Mouse (Mus musculus) kidney, adult 2 months (tissue): ENCODE data around the gene Six2. TPM values are rescaled to one million over a fixed set of nuclear protein-coding genes. Genes with fewer than 3 reads are reported as not detected.
"Not testable (repeated sequence)": the region's sequence is repeated elsewhere in the genome, so short reads cannot be mapped to it uniquely, and the experiment has no call there.

Source experiments
- DNase-seq: peaks from one replicate; pipeline ENCODE4 v3.0.0; 2021
- H3K27ac ChIP-seq: fragments of 200-500 bp; 2 replicates; pipeline ENCODE4 v1.5.1; 2012; ENCODE audit warnings: low read depth, low read length, control low read depth, inconsistent platforms; ENCODE audit not compliant: insufficient read depth
- H3K27me3 ChIP-seq: fragments of 200-500 bp; replicated peaks from 2 replicates; pipeline ENCODE4 v1.6.1; 2012; ENCODE audit warnings: mild to moderate bottlenecking, moderate library complexity, low read length, inconsistent platforms; ENCODE audit not compliant: control insufficient read depth, insufficient read depth
- H3K36me3 ChIP-seq: fragments of 200-500 bp; 2 replicates; pipeline ENCODE4 v1.6.1; 2012; ENCODE audit warnings: mild to moderate bottlenecking, moderate library complexity, low read length, inconsistent platforms; ENCODE audit not compliant: control insufficient read depth, insufficient read depth
- H3K4me1 ChIP-seq: fragments of 200-500 bp; 2 replicates; pipeline ENCODE4 v1.6.1; 2011; ENCODE audit warnings: low read length; ENCODE audit not compliant: control insufficient read depth, insufficient read depth
- H3K4me3 ChIP-seq: fragments of 200-500 bp; 2 replicates; pipeline ENCODE4 v1.5.1; 2011; ENCODE audit warnings: mild to moderate bottlenecking, low read depth, low read length, control low read depth; ENCODE audit not compliant: insufficient read depth
- CTCF ChIP-seq: fragments of 200-500 bp; conservative IDR thresholded peaks from 2 replicates; pipeline ENCODE4 v1.5.1; 2011; ENCODE audit warnings: low read depth, mild to moderate bottlenecking, control low read depth, low read length, moderate library complexity, mixed read lengths; ENCODE audit not compliant: insufficient read depth, insufficient read length
- POLR2A ChIP-seq: fragments of 200-500 bp; IDR thresholded peaks from one replicate; pipeline ENCODE4 v1.6.1; 2011; ENCODE audit warnings: low read depth, low read length, control low read depth
- WGBS: fragments of 180-500 bp; shearing (Covaris S2); methylation state at CpG from one replicate; pipeline ENCODE4 v1.1.7; 2018; 5-methylcytosine and 5-hydroxymethylcytosine counted together
- polyA plus RNA-seq: library from polyadenylated mRNA; depleted of rRNA; stranded (reverse); fragments of >200 nt; gene quantifications from 2 replicates; pipeline ENCODE4 v1.2.3, GENCODE M21; 2012

The Six2 gene
- polyA plus RNA-seq, 1 experiment: 0.11 TPM

DNA sequence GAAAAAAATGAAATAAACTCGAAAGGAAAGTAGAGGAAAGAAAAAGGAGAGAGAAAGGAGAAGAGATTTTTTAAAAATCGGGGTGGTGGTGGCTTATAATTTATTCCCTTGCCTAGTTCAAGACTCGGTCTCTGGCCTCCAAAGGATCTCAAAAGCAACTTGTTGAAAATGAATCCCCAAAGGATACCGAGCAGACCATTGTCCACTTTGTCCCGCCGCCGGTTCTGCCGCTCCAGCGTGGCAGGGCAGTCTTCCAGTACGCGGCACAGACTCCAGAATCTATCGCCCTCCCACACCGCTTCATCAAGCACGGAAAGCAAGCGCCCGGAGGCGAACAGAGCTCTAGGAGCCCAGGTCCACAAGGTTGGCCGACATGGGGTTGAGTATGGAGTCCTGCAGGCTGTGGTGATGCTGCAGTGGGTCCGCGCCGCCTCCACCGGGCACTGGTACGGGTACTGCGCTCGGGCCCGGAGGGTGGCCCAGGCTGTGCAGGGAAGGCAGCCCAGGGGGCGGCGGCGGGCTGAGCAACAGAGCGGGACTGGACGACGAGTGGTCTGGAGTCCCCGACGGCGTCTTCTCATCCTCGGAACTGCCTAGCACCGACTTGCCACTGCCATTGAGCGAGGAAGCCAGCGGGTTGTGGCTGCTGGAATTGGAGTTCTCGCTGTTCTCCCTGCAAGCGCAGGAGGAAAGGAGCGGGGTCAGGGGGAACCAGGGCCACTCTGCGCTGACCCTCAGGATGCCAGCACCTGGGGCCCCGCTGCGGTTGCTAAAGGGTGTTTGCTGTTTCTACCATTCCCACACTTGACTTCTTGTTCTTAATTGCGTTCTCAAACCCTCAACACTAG lies 3.0 kb downstream of the Six2 start:
- 4% methylated on average over 46 of the region's 46 CpGs for WGBS
- no peak overlapping the region for H3K27ac ChIP-seq
- H3K4me1 ChIP-seq: peaks cover 5% of the 10 kb centered on the region; the same call in 1 of the 2 replicates
- no peak overlapping the region for H3K4me3 ChIP-seq
- peaks cover 9% of the 10 kb centered on the region for H3K27me3 ChIP-seq
- H3K36me3 ChIP-seq: no peaks in the 10 kb centered on the region
- no peak for DNase-seq
- TF ChIP-seq CTCF (no peak), POLR2A (no peak)

DNA sequence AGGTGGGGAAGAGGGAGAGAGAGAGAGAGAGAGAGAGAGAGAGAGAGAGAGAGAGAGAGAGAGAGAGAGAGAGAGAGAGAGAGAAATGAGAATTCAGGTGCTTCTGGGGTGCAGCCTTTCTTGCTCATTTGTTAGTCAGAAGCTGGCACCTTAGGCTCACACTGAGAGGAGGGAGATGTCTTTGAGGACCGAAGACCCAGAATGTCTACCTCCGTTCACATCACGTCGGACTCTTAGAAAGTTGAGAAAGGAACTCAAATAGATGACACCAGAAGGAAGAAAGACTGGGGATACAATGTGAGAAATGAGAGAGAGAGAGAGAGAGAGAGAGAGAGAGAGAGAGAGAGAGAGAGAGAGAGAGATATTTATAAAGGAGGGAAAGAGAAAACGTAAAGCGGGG lies 3.6 kb downstream of the Six2 start:
- H3K4me3 ChIP-seq, H3K4me1 ChIP-seq, DNase-seq, H3K27ac ChIP-seq, H3K36me3 ChIP-seq, H3K27me3 ChIP-seq: not testable (repeated sequence)
- 3% methylated on average over 6 of the region's 6 CpGs for WGBS

DNA sequence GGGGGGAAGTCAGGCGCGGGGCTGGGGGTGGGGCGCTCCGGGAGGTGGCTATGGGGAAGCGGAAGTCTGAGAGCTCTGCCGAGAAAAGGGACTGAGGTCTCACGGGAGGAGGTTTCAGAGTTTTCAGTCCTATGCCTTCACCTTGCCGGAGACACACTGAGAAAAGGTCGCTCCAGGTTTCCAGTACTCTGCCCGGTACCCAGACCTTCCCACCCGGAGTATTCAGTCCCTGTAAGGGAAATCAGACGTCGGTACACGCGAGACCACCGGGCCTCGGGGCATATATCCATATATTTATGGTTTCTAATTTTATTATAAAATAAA lies 4.1 kb downstream of the Six2 start:
- H3K4me3 ChIP-seq: no peak overlapping the region
- no peaks in the 10 kb centered on the region for H3K36me3 ChIP-seq
- WGBS: 2% methylated on average over 17 of the region's 17 CpGs
- H3K27ac ChIP-seq: no peak overlapping the region
- H3K4me1 ChIP-seq: peaks cover 5% of the 10 kb centered on the region; the same call in 1 of the 2 replicates
- TF ChIP-seq POLR2A (no peak), CTCF (no peak)
- peaks cover 9% of the 10 kb centered on the region for H3K27me3 ChIP-seq
- DNase-seq: no peak

DNA sequence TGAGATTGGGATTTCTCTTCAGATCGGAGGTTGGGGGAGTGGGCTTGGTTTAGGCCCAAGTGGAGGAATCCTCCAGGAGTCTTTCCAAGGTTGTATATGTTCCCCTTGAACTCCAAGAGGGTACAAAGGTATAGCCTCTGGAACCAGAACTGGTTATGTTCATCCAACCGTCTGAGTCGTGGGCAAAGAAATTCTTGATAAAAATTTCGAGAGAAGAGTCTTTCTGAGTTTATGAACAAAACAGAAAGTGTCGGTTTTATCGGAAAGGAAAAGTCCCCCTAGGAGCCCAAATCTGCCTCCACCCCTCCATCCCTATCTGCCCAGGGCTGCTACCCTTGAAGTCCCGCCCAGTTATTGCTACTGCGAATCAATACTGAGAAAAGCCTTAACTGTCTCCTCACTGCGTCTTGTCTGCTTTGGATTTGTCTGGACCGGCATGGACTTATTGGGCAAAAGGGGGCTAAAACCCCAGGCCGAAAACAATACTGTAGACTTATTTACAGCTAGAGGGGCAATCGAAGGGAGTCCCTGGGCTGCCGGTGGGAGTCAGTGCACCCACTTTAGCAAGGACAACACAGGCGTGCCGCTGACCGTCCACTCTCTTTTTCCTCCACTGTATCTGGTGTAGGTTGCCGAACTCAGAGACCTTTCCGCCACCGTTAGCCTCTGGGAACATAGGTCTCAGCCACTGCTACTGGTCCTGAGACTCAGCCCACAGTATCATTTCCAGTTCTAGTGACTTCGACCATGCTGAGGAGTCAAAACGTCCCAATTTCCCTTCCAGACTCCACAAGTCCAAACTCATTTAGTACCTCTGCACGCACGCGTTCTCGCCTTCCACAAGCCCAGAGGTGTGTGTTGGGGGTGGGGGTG lies 4.7 kb downstream of the Six2 start:
- H3K4me3 ChIP-seq: no peak overlapping the region
- no peak overlapping the region for H3K27ac ChIP-seq

DNA sequence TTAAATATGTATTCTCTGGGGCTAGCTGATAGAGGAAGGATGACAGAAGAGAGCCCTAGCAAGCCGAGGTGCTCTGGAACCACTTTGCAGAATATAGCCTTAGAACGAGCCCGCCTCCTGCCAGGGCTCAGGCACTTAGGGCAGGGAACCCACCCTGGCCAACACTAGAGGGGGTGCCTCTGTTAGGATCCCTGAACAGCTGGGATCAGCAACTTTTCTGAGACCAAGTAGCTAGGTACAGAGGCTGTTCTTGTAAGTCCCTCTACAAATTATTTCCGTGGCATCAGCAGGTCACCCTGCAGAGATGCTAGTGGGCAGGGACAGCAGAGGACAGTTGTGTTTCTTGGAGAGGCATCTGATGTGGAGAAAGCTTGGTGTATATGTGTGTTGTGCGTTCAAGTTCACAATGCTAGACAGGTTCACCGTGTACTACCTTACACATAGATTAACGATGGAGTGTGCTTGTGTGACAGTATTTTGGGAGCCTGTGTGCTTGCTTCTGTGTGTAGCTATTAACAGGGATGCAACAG lies 5.8 kb downstream of the Six2 start:
- Histone ChIP-seq H3K36me3 (no peaks in the 10 kb centered on the region), H3K27ac (no peak overlapping the region), H3K4me3 (no peak overlapping the region), H3K4me1 (peaks cover under 1% of the 10 kb centered on the region; the same call in 1 of the 2 replicates), H3K27me3 (peaks cover 4% of the 10 kb centered on the region; the same call in 1 of the 2 replicates)
- no peak for TF ChIP-seq POLR2A
- no peak for TF ChIP-seq CTCF
- 28% methylated on average over 7 of the region's 7 CpGs for WGBS
- DNase-seq: no peak

More for the DNA sequence above, 4.7 kb downstream of the Six2 start:
- no peaks in the 10 kb centered on the region for H3K36me3 ChIP-seq
- peaks cover 5% of the 10 kb centered on the region; the same call in 1 of the 2 replicates for H3K4me1 ChIP-seq
- TF ChIP-seq POLR2A: no peak
- TF ChIP-seq CTCF: no peak
- WGBS: 13% methylated on average over 25 of the region's 25 CpGs
- H3K27me3 ChIP-seq: peaks cover 9% of the 10 kb centered on the region
- DNase-seq: no peak

DNA sequence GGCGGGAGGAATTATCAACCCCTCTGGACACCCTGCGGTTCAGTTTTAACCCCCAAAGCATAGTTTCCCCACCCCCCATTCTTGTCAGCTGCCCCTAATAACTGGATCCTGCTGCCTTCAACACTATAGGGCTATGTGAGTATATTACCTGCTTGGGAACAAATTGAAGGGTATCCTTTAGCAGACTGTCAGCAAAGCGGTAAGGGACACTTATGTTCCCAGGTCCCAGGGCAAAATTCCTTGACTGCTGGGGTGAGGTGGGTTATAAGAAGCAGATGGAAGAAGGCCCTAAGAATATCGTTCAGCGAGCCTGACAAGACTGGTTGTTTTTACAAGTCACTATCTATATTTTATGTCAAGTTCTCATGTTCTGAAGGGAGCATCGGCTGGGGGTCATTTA lies 6.3 kb downstream of the Six2 start:
- no peaks in the 10 kb centered on the region for H3K36me3 ChIP-seq
- no peak for DNase-seq
- no peak for TF ChIP-seq CTCF
- TF ChIP-seq POLR2A: no peak
- WGBS: 44% methylated on average over 6 of the region's 6 CpGs
- no peaks in the 10 kb centered on the region for H3K4me1 ChIP-seq
- peaks cover 3% of the 10 kb centered on the region; the same call in 1 of the 2 replicates for H3K27me3 ChIP-seq
- H3K4me3 ChIP-seq: no peak overlapping the region
- no peak overlapping the region for H3K27ac ChIP-seq
